Mouse (Mus musculus) right cerebral cortex, postnatal 36 days (tissue): ENCODE results near the gene Tmpo.

Experiments
- DNase-seq, 2 experiments: peaks; one replicate each; pipeline ENCODE4 v3.0.0; 2022; ENCODE audit warnings: low spot score in 2 of 2, mixed read lengths in 1 of 2

Gene Tmpo

DNA sequence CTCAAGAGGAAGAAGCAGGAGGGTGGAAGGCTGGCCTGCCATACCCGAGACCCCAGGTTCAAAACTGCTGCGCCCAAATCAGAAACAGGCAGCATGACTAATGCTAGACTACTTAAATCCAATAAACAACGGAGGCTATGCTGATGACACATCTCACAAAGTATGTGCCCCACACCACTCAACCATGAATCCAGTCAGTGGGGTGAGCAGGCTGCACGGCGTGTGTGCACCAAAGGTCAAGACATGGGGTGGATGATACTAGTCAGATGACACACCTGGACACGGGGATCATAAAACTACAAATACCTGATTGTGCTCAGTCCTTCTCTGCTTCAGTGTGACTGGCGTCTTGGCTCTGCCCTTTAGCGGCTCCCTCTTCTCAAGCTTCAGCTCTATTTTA is 22.7 kb downstream of the Tmpo start:
- no peak for DNase-seq

DNA sequence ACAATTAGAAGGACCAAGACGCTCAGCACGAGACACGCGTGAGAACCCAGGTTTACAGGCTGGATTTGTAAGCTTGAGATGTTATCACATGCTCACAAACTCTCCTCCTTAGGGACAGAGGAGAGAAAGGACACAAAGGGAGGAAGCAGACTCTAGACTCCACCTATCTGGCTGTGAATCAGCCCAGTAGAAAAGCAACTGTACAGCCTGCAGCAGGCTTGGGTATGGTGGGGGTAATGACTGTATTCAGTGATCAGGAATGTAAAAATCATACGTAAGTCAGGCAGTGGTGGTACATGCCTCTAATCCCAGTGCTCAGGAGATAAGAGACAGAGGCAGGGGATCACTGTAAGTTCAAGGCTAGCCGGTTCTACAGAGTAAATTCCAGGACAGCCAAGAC is 24.8 kb downstream of the Tmpo start:
- no peak for DNase-seq

DNA sequence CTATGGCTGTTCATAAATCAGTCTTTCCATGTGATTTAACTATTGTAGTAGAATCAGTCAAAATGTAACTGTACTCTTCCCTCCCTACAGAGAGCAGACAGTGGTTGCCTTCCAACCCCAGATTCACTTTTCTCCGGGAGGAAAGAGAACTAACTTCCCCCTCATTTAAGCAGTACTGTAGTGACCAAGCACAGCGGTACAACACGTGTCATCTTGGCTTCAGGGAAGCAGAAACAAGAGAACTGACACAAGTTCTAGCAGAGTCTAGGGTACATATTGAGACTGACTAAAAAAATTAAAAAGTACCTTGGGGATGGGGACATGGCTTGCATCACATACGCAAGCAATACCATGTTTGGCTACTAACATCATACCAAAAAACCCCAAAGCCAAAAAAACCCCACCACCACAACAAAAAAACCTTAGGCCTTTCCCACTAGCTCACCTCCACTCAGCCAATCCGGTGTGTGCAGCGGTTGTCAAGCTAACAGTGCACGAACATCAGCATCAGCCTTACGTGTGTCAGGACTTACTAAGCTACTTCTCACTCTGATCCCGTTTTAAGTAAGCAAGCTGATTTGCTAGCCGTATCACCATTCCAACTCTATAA is 27.1 kb downstream of the Tmpo start:
- DNase-seq, result no peak

DNA sequence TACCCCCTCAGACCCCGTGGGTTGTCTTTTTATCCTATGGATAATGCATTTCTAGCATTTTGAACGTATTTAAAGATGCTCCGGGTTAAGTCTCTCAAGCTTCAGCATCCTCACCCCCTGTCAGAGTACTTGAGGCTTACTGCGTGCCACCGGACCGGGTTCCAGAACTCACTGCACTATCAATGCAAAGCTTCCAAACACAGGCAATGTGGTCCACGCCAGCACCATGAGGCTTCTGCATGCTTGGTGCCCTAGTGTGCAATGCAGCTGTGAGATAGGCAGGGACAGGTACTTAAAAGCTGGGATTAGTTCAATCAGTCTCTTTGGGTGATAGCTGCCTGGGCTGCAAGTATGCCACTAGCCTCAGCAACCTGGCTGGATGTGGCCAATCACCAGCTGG is 35.7 kb downstream of the Tmpo start:
- no peak for DNase-seq

DNA sequence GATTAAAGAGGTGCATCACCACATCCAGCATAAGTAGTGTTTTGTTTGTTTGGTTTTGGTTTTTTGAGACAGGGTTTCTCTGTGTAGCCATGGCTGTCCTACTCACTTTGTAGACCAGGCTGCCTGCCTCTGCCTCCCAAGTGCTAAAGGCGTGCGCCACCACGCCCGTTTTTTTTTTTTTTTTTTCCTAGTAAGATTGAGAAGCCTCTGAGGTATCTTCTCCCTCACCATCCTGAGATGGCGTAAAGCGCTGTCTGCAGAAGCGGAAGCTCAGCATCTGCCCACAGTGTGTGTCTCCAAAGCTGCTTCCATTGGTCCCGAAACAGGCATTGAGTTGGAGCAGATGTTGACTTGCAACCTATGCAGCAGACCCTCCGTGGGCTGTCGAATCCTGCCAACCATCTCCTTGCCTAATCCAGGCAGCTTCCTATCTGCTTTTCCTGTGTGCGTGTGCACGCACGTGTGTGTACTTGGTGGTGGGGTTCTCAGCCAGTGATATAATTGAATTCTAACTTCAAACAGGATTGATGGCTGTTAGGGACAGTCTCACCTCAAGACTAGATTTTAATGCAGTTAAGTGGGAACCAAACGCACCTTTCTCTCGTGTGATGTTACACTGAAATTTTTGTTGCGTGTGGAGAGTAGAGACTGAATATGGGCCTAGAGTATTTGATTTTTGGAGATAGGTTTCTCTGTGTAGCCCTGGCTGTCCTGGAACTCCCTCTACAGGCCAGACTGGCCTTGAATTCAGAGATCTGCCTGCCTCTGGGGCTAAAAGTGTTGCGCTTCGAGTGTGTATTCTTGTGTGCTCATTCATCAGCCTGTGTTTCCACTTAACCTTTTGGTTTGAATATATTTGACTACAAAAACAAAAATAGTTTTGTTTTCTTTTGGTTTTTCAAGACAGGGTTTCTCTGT is 37.5 kb downstream of the Tmpo start:
- DNase-seq, result no peak

DNA sequence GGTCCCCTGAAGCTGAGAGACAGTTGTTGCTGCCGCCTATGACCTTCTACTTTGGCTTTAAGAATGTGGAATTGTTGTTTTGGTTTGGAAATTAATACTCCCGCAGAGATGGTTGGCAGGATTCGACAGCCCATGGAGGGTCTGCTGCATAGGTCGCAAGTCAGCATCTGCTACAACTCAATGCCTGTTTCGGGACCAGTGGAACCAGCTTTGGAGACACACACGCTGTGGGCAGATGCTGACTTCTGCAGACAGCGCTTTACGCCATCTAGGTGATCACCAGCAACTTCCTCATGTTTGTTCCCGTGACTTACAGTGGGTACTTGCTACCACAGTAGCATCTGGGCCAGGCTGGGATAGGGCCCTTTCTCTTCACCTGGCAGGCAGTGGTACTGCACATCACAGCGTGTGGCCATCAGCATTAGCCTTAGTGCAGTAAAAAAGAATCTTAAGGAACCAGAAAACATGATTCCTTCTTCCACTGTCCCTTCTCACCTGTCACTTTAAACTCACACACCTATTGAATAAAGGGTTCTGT is 38.4 kb downstream of the Tmpo start:
- DNase-seq, result no peak

DNA sequence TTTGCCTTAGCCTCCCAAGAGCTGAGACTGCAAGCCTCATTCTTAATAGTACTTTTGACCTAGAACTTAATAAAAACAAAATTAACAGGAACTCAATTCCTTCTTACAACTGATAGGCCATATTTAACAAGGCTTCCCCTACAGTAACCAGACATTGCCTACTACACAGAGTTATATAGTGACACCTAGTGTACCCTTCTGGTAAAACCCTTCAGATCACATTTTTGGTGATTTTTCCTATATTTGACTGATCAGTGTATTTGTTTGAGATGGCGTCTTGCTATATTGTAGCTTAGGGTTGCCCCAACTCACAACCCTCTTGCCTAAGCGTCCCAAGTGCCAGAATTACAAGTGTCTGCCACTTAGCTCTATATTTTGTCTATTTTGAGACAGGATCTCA is 39.6 kb downstream of the Tmpo start:
- no peak for DNase-seq

DNA sequence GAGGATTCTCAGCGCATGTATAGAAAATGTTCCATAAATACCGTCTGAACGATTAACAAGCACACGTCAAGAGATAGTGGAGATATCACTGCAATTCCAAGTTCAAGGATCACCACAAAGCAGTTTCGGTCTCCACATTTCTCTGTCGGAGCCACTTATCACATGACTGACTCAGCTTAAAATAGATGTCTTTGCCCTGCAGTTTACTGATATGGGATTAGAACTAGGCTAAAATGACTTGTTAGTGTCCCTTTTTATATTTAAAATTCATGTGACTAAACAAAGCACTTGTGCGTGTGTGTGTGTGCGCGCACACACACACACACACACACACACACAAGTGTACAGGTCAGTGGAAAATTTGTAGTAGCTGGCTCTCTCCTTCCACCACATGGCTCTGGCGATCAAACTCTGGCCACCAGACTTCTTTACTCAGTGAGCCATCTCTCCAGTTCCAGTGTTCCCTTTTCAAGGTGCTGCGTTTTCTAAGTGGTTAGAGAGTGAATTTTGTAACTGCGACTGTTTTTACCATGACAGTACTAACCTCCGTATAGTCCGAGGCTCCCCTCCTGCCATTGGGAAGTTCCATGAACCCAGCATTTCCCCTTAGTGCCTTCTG is 41.9 kb downstream of the Tmpo start:
- no peak for DNase-seq

DNA sequence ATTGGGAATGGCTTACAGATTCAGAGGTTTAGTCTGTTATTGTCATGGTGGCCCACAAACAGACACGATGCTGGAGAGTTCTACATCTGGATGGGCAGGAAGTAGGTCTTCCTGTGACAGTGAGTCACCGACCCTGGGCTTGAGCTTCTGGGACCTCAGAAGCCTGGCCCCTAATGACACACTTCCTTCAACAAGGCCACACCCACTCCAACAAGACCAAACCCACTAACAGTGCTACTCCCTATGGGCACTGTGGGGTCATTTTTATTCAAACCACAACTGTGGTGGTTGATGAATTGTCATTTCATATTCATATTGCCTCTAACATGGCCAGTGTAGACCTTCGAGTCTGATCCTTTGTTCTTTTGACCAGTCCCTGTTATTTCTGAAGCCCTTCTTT is 42.8 kb downstream of the Tmpo start:
- DNase-seq, result no peak

DNA sequence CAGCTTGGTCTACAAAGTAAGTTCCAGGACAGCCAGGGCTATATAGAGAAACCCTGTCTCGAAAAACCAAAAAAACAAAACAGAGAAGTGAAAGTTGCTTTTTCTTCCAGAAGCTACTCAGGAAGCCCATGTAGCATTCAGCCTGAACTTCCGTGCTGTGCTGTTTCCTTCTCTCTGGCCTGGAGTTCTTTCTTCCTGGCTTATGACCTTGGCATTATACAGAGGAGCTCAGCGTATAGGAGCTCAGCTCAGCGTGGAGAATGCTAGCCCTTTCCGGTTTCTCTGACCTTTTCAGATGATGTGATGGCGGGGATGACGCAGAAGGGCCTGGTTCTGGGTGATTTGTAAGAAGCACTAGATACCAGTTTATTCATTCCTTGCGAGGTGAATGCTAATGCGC is 43.7 kb downstream of the Tmpo start:
- DNase-seq, result no peak

DNA sequence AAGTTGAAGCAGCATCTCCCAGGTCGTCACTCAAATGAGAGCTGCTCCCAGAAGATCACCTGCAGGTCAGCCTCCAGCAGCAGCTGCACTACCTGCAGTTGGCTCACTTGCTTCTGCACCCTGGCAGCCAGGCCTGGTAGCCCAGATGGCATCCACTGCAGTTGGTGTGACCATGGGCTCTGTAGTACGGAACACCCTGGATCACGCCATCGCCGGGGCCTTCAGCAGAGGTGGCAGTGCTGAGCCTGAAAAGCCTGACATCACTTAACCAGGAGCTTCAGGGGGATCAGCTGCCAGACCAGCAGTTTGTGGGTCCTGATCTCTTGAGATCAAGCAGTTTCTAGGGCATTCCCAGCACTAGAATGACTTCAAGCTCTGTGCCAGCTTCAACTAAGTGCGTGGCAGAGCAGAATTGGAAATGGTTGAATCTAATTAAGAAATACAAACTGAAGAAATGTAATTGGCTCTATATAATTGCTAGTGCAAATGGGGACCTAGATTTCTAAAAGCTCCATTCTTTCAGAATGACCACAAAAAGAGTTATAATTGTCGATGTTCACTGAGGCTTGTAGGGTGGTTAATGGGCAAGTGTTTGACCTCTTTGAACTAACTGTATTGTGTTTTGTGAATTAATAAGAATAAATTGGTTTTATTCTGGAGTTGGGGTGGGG is 45.7 kb downstream of the Tmpo start:
- DNase-seq, result no peak

DNA sequence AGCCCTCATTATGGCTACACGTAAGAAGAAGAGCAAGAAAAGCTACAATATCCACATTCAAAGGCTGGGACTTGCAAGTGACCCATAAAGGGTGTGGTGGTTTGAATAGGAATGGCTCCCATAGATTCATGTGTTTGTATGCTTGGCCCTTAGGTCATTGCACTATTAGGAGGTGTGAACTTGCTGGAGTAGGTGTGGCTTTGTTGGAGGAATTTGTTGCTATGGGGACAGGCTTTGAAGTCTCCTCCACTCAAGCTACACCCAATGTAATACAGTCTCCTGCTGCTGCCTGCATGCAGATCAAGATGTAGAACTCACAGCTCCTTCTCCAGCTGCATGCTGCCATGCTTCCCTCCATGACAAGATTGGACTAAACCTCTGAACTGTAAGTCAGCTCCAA is 49.5 kb downstream of the Tmpo start:
- no peak for DNase-seq

DNA sequence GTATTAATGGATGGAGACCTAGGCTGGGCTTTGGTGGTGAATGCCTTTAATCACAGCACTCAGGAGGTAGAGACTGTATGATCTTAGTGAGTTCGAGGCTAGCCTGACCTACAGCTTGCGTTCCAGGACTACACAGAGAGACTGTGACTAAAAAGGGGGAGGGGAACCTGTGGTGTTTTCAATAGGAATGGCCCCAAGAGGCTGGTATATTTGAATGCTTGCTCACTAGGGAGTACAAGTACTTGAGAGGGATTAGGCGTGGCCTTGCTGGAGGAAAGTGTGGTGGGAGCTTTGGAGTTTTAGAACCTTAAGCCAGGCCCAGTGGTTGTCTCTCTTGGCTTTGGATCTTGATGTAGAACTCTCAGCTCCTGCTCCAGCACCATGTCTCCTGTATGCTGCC is 50.3 kb downstream of the Tmpo start:
- DNase-seq, result no peak

DNA sequence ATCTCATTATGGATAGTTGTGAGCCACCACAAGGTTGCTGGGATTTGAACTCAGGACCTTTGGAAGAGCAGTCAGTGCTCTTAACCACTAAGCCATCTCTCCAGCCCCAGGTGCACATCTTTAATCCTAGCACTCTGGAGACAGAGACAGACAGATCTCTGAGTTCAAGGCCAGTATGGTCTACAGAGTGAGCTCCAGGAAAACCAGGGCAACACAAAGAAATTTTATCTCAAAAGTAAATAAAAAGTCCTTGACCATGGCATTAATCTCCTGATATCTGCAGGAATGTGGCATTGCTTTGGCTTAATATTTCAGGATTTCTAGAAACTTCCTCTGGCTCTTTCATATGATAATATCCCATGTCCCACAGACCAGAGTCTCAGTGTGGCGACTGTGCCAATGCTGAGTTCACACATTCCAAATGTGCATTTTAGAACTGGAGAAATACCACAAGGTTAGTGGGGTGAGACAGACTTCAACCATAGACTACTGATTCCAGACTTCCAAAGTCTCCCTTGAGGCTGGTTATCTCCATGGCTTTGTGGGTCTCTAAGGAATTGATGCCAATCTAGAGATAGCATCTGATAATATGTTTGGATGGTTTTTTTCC is 52.5 kb downstream of the Tmpo start:
- no peak for DNase-seq

DNA sequence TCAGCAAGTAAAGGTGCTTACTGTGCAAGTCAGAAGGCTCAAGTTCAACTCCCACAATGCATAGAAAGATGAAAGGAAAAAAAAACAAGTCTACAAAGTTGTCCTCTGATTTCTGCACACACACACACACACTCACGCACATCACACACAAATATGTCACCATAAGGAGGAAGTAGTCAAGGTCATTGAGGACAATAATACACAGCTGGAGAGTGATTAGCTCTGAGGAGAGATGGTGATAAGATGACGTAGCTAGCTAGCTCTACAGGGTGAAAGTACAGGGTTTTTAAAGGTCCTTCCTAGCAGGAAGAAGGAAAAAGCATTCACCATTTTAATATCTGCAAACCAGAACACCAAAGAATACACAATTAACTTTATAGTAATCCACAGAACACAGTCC is 53.7 kb downstream of the Tmpo start:
- no peak for DNase-seq

DNA sequence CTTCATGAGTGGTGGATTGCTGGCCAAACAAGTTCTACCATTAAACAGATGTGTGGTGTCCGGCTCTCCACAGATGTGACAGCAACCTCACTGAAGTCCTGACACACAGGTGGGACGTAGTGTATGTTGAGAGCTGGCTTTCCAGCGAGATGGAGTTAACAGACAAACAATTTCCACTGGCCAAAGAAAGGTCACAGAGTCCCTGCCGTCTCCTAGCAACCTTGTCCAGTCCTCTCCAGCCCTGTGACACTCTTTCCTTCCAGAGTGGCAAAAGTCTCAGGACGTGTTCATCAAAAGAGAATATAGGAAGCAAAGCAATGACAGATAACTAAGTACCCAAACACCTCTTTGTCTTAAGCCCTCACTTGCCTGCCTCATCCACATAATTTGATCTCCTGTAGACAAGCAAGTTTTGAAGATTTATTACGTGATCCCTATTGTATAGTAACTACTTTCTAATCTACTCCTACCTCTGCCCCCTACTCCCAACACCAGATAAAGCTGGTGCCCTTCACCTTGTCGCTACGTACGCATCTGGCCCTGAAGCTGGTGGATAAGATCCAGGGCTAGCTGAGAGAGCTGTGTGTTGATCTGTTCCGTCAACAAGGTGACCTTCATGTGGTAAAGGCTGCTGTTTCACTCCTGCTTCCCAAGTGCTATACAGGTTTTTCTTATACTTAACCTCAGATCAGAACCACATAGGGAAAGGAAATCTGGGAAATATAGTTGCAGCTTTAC is 54.3 kb downstream of the Tmpo start:
- no peak for DNase-seq

DNA sequence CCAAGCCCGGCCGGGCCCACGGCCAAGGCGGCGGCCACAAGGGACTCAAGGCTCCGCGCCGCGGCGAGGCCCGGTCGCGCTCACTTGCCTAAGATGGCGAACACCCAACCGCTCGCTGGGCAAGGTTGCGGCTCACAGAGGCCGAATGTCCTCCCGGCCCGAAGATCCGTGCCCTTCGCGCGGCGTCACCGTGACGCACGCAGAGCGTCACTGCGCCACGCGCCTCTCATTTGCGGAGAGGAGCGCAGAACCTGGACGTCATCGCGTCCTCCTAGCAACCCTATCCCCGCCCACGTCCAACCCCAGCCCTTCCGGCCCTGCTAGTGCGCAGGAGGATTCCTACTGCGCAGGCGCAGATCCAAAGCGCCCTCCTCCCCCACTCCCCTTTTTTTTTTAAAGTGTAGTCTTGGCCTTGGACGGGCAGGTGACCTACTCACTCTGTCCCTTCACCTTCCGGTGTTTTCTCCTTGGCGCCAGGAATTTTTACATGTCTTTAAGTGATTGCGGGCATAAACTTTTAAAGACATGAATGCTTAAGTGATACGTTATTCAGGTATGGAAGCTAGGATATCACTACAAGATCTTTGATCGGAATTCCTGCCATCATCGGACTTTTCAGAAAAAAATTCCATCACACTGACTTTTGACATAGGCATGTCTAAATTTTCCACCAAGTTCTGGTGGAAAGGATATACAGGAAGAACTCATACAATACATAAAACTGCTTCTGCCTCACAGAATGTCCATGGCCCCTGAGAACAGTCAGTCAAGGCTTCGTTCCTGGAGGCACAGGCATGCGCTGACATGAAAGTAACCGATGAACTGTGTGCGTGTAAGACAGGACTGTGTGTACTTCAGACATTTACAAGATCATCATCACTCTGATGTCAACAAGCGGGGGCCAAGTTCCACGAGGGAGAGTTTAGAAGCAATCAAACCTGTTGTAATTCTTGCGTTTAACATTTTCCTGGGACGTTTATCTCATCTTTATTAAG is 57.0 kb downstream of the Tmpo start, which contains the start of gene Slc25a3:
Slc25a3 (minus strand) TSS at position 232 of the 995 bp plus-strand sequence.
- DNase-seq, result peak; percentile 95 to 98

DNA sequence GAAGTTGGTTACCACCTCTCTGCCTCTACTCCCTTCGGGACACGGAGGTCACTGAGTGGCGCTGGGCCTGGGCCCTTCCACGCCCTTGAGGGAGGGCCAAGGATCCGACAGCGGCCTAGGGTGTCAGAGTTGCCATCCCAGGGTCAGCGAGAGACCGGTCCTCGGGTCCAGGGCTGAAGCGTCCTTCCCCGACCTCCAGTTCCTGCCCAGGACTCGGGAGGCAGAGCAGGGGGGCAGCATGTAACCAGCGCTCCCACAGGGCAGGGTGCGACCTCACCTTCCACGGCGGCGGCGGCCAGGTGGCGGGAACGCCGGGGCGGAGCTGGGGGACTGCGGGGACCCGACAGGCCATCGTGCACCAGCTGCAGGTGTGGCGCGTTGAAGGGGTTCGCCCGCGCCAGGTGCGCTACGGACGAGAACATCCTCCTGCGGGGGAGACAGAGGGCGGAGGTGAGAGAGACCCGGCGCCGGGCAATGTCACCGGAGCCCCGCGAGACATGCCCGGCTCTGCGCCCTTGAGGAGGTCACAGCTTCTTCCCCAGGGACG is 57.8 kb downstream of the Tmpo start:
- DNase-seq, result no peak

DNA sequence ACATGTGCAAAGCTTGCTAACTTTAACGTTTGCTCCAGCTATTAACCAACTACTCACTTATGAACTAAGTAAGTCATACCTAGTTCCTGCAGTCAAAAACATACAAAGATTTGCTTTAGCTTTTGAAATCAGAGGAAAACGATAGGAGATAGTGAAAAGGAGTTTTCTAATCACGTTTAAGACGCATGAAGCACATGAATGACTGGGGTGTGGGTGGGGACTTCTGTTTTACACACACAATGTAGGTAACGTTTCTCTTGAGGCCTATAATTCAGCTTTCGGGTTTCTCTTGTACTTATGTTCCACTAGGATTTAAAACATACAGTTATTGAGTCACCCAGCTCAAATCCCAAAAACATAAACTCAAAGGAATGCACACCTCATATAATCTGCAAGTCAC is 58.5 kb downstream of the Tmpo start:
- no peak for DNase-seq
